Mouse (Mus musculus) lung, embryonic 15.5 days (tissue): Measurements from ENCODE around the gene Maml2. TPM values are rescaled to one million over a fixed set of nuclear protein-coding genes. Genes with fewer than 3 reads are reported as not detected.
A peak's percentile ranks its signal among the peaks of the same experiment; 100 is the strongest.

ENCODE experiments used
- ATAC-seq: fragments of 200-750 bp; cut with Nextera tagmentation; 2 replicates; pipeline ENCODE4 v1.8.0; 2017; ENCODE audit warnings: moderate number of reproducible peaks, borderline replicate concordance; ENCODE audit not compliant: low FRiP score, low TSS enrichment; ENCODE audit errors: extremely low read depth
- H3K27ac ChIP-seq: fragments of 300-500 bp; sonication (generic); 2 replicates; pipeline ENCODE4 v1.5.1; 2015; ENCODE audit warnings: moderate library complexity, mild to moderate bottlenecking, inconsistent platforms
- H3K27me3 ChIP-seq: fragments of 300-500 bp; sonication (generic); 2 replicates; pipeline ENCODE4 v1.6.1; 2015; ENCODE audit warnings: inconsistent platforms
- H3K36me3 ChIP-seq: fragments of 300-500 bp; sonication (generic); 2 replicates; pipeline ENCODE4 v1.6.1; 2015; ENCODE audit warnings: inconsistent platforms
- H3K4me1 ChIP-seq: fragments of 300-500 bp; sonication (generic); 2 replicates; pipeline ENCODE4 v1.6.1; 2015; ENCODE audit warnings: inconsistent platforms
- H3K4me2 ChIP-seq: fragments of 300-500 bp; sonication (generic); 2 replicates; pipeline ENCODE4 v1.6.1; 2015; ENCODE audit warnings: inconsistent platforms, mild to moderate bottlenecking, moderate library complexity
- H3K4me3 ChIP-seq: fragments of 300-500 bp; sonication (generic); 2 replicates; pipeline ENCODE4 v1.5.1; 2015; ENCODE audit warnings: mild to moderate bottlenecking, inconsistent platforms
- H3K9ac ChIP-seq: fragments of 300-500 bp; sonication (generic); 2 replicates; pipeline ENCODE4 v1.6.1; 2015; ENCODE audit warnings: inconsistent platforms
- H3K9me3 ChIP-seq: fragments of 300-500 bp; sonication (generic); 2 replicates; pipeline ENCODE4 v1.6.1; 2016; ENCODE audit warnings: inconsistent platforms
- WGBS: fragments of 180-500 bp; shearing (Covaris S2); methylation state at CpG from one replicate; pipeline ENCODE4 v1.1.7; 2015; 5-methylcytosine and 5-hydroxymethylcytosine counted together
- polyA plus RNA-seq: library from polyadenylated mRNA; unstranded; fragments of >200 nt; fragmentation: Nextera tagmentation; extraction: Ambion mirVana; gene quantifications from 2 replicates; pipeline ENCODE4 v1.2.1, GENCODE M21; 2015

Maml2 gene
- polyA plus RNA-seq, 1 experiment from 2014 or later = 14.5 TPM

- H3K9me3 ChIP-seq = no peaks in the 10 kb centered on the region
- no peak for ATAC-seq
- H3K36me3 ChIP-seq = no peaks in the 10 kb centered on the region
- no peak overlapping the region for H3K9ac ChIP-seq
- H3K4me3 ChIP-seq = no peak overlapping the region
- H3K4me1 ChIP-seq = peaks cover 34% of the 10 kb centered on the region
- H3K4me2 ChIP-seq = no peak overlapping the region
- no peaks in the 10 kb centered on the region for H3K27me3 ChIP-seq
- no peak overlapping the region for H3K27ac ChIP-seq
- 62% methylated on average over 11 of the region's 11 CpGs for WGBS
Observed at GRCm38 (mm10) chr9:13565343-13566019, 267.7 kb downstream of the Maml2 start.

- Histone ChIP-seq H3K4me2 (no peak overlapping the region), H3K27me3 (no peaks in the 10 kb centered on the region), H3K9ac (no peak overlapping the region), H3K36me3 (no peaks in the 10 kb centered on the region), H3K4me3 (no peak overlapping the region), H3K27ac (no peak overlapping the region), H3K4me1 (peaks cover 31% of the 10 kb centered on the region), H3K9me3 (no peaks in the 10 kb centered on the region)
- 83% methylated on average over 5 of the region's 5 CpGs for WGBS
- no peak for ATAC-seq
Observed at GRCm38 (mm10) chr9:13566154-13566885, 268.6 kb downstream of the Maml2 start.

GRCm38 (mm10) chr9:13569023-13569422 is 271.3 kb downstream of the Maml2 start:
- H3K27me3 ChIP-seq = no peaks in the 10 kb centered on the region
- H3K36me3 ChIP-seq = no peaks in the 10 kb centered on the region
- H3K4me3 ChIP-seq = no peak overlapping the region
- no peak overlapping the region for H3K9ac ChIP-seq
- ATAC-seq = no peak
- no peaks in the 10 kb centered on the region for H3K9me3 ChIP-seq
- 85% methylated on average over 4 of the region's 4 CpGs for WGBS
- peaks cover 20% of the 10 kb centered on the region for H3K4me1 ChIP-seq
- H3K4me2 ChIP-seq = no peak overlapping the region
- H3K27ac ChIP-seq = no peak overlapping the region

- Histone ChIP-seq H3K4me1 (peaks cover 8% of the 10 kb centered on the region; the same call in 1 of the 2 replicates), H3K9me3 (no peaks in the 10 kb centered on the region), H3K4me2 (no peak overlapping the region), H3K36me3 (no peaks in the 10 kb centered on the region), H3K27ac (no peak overlapping the region), H3K4me3 (no peak overlapping the region), H3K9ac (no peak overlapping the region), H3K27me3 (no peaks in the 10 kb centered on the region)
- no peak for ATAC-seq
- WGBS = 94% methylated on average over 3 of the region's 3 CpGs
Observed at GRCm38 (mm10) chr9:13572847-13573246, 275.1 kb downstream of the Maml2 start.

- Histone ChIP-seq H3K27ac (peak overlapping the region; percentile 59), H3K4me3 (no peak overlapping the region), H3K9ac (no peak overlapping the region), H3K4me2 (no peak overlapping the region), H3K4me1 (peaks cover 8% of the 10 kb centered on the region; the same call in 1 of the 2 replicates), H3K36me3 (no peaks in the 10 kb centered on the region), H3K27me3 (no peaks in the 10 kb centered on the region), H3K9me3 (no peaks in the 10 kb centered on the region)
- WGBS = 49% methylated on average over 5 of the region's 5 CpGs
- ATAC-seq = no peak
Observed at GRCm38 (mm10) chr9:13574059-13574458, 276.3 kb downstream of the Maml2 start.

GRCm38 (mm10) chr9:13574913-13575312 is 277.2 kb downstream of the Maml2 start:
- Histone ChIP-seq H3K9me3 (no peaks in the 10 kb centered on the region), H3K9ac (no peak overlapping the region), H3K36me3 (no peaks in the 10 kb centered on the region), H3K4me3 (no peak overlapping the region), H3K27me3 (no peaks in the 10 kb centered on the region), H3K4me2 (no peak overlapping the region), H3K4me1 (peaks cover 9% of the 10 kb centered on the region; the same call in 1 of the 2 replicates), H3K27ac (peak overlapping the region; percentile 59)
- 50% methylated on average over 2 of the region's 2 CpGs for WGBS
- no peak for ATAC-seq

- no peak for ATAC-seq
- Histone ChIP-seq H3K36me3 (no peaks in the 10 kb centered on the region), H3K4me1 (peaks cover 13% of the 10 kb centered on the region), H3K4me3 (no peak overlapping the region), H3K27ac (no peak overlapping the region), H3K27me3 (no peaks in the 10 kb centered on the region), H3K4me2 (no peak overlapping the region), H3K9ac (no peak overlapping the region), H3K9me3 (no peaks in the 10 kb centered on the region)
- WGBS = 76% methylated on average over 1 of the region's 1 CpGs
Observed at GRCm38 (mm10) chr9:13577150-13577549, 279.4 kb downstream of the Maml2 start.

- Histone ChIP-seq H3K27me3 (no peaks in the 10 kb centered on the region), H3K9me3 (no peaks in the 10 kb centered on the region), H3K36me3 (no peaks in the 10 kb centered on the region), H3K4me1 (peaks cover 27% of the 10 kb centered on the region), H3K27ac (0 out of 2 replicates have a peak overlapping the region, but pooled peaks have one; percentile 27), H3K4me2 (no peak overlapping the region), H3K4me3 (no peak overlapping the region), H3K9ac (no peak overlapping the region)
- 0 out of 2 replicates have a peak, but pooled peaks have one; percentile 16 for ATAC-seq
- 71% methylated on average over 5 of the region's 5 CpGs for WGBS
Observed at GRCm38 (mm10) chr9:13581184-13581583, 283.4 kb downstream of the Maml2 start.

GRCm38 (mm10) chr9:13583952-13584351 is 286.2 kb downstream of the Maml2 start:
- Histone ChIP-seq H3K27ac (peak overlapping the region; percentile 42; the same call in 1 of the 2 replicates), H3K4me2 (no peak overlapping the region), H3K36me3 (no peaks in the 10 kb centered on the region), H3K27me3 (no peaks in the 10 kb centered on the region), H3K4me1 (peaks cover 42% of the 10 kb centered on the region), H3K9ac (no peak overlapping the region), H3K4me3 (no peak overlapping the region), H3K9me3 (no peaks in the 10 kb centered on the region)
- no peak for ATAC-seq
- 15% methylated on average over 5 of the region's 5 CpGs for WGBS

GRCm38 (mm10) chr9:13584435-13584834 is 286.7 kb downstream of the Maml2 start:
- no peaks in the 10 kb centered on the region for H3K9me3 ChIP-seq
- H3K4me1 ChIP-seq = peaks cover 42% of the 10 kb centered on the region
- no peaks in the 10 kb centered on the region for H3K36me3 ChIP-seq
- H3K27me3 ChIP-seq = no peaks in the 10 kb centered on the region
- no peak for ATAC-seq
- H3K4me2 ChIP-seq = no peak overlapping the region
- 48% methylated on average over 3 of the region's 3 CpGs for WGBS
- H3K4me3 ChIP-seq = no peak overlapping the region
- peak overlapping the region; percentile 42; the same call in 1 of the 2 replicates for H3K27ac ChIP-seq
- H3K9ac ChIP-seq = no peak overlapping the region

GRCm38 (mm10) chr9:13587085-13587933 is 289.6 kb downstream of the Maml2 start:
- H3K4me1 ChIP-seq = peaks cover 37% of the 10 kb centered on the region

More at GRCm38 (mm10) chr9:13587085-13587933, 289.6 kb downstream of the Maml2 start:
- H3K9me3 ChIP-seq = no peaks in the 10 kb centered on the region
- no peak overlapping the region for H3K4me3 ChIP-seq
- WGBS = 33% methylated on average over 9 of the region's 9 CpGs
- no peaks in the 10 kb centered on the region for H3K36me3 ChIP-seq
- H3K27me3 ChIP-seq = no peaks in the 10 kb centered on the region
- ATAC-seq = peak; percentile 85
- H3K9ac ChIP-seq = no peak overlapping the region
- no peak overlapping the region for H3K4me2 ChIP-seq
- peak overlapping the region; percentile 64 for H3K27ac ChIP-seq
